Mouse (Mus musculus) ES-E14 (cell line): ENCODE results near the gene Simc1.

Experiments
- CHD2 ChIP-seq: IDR thresholded peaks from 2 replicates; pipeline ENCODE4 v1.6.1; 2014; ENCODE audit warnings: mild to moderate bottlenecking, low read depth, low read length, inconsistent platforms
- HCFC1 ChIP-seq: IDR thresholded peaks from 2 replicates; pipeline ENCODE4 v1.6.1; 2012; ENCODE audit warnings: low read length, inconsistent platforms, borderline replicate concordance; ENCODE audit not compliant: insufficient read depth

- TF ChIP-seq HCFC1 = no peak
- no peak for TF ChIP-seq CHD2
Measured at GRCm38 (mm10) chr13:54527140-54527539, 23.6 kb downstream of the Simc1 start.
